Mouse (Mus musculus) bone marrow, adult 2 months (tissue): Measurements from ENCODE around the gene Fbxl5.

Source experiments
- CTCF ChIP-seq: fragments of 200-500 bp; IDR thresholded peaks from 2 replicates; pipeline ENCODE4 v1.5.1; 2011; ENCODE audit warnings: low read length, control low read depth; ENCODE audit not compliant: control insufficient read depth, insufficient read depth
- POLR2A ChIP-seq: fragments of 200-500 bp; IDR thresholded peaks from 2 replicates; pipeline ENCODE4 v1.6.1; 2011; ENCODE audit warnings: low read depth, mild to moderate bottlenecking, control low read depth, low read length, borderline replicate concordance; ENCODE audit not compliant: control insufficient read depth

- no peak for TF ChIP-seq CTCF
- no peak for TF ChIP-seq POLR2A
These were observed 46.8 kb upstream of the Fbxl5 start, which contains the start of gene Cd38 for GRCm38 (mm10) chr5:43868253-43868652.
